Mouse (Mus musculus): ENCODE results near the gene Stk11.

The Stk11 gene

GRCm38 (mm10) chr10:80115290-80115943, at the start of gene Stk11:
TSS of gene Stk11 (plus strand) at chr10:80115803.
- peak; percentile 100 for DNase-seq

GRCm38 (mm10) chr10:80069251-80069650, 46.4 kb upstream of the Stk11 start:
- no peak for DNase-seq

- no peak for DNase-seq
These were observed 45.6 kb upstream of the Stk11 start for GRCm38 (mm10) chr10:80069948-80070450.

GRCm38 (mm10) chr10:80070837-80071515, 44.6 kb upstream of the Stk11 start:
- DNase-seq = peak; percentile 79

- no peak for DNase-seq
These were observed 44.1 kb upstream of the Stk11 start for GRCm38 (mm10) chr10:80071516-80071900.

GRCm38 (mm10) chr10:80072623-80073489, 42.7 kb upstream of the Stk11 start:
- DNase-seq = no peak

- peak; percentile 67 for DNase-seq
These were observed 40.6 kb upstream of the Stk11 start for GRCm38 (mm10) chr10:80074813-80075601.

GRCm38 (mm10) chr10:80075924-80076323, 39.7 kb upstream of the Stk11 start:
- no peak for DNase-seq

- DNase-seq = no peak
These were observed 39.2 kb upstream of the Stk11 start for GRCm38 (mm10) chr10:80076386-80076785.

GRCm38 (mm10) chr10:80077312-80077711, 38.3 kb upstream of the Stk11 start:
- DNase-seq = no peak

- no peak for DNase-seq
These were observed 37.2 kb upstream of the Stk11 start for GRCm38 (mm10) chr10:80078366-80078765.

GRCm38 (mm10) chr10:80080396-80081070, 35.1 kb upstream of the Stk11 start:
- no peak for DNase-seq

- DNase-seq = no peak
These were observed 34.5 kb upstream of the Stk11 start for GRCm38 (mm10) chr10:80081075-80081474.

GRCm38 (mm10) chr10:80084817-80085487, 30.7 kb upstream of the Stk11 start:
- peak; percentile 31 for DNase-seq

GRCm38 (mm10) chr10:80086847-80087246, 28.8 kb upstream of the Stk11 start:
- no peak for DNase-seq

GRCm38 (mm10) chr10:80087483-80087882, 28.1 kb upstream of the Stk11 start:
- DNase-seq = no peak

- DNase-seq = no peak
These were observed 26.5 kb upstream of the Stk11 start for GRCm38 (mm10) chr10:80089146-80089545.

GRCm38 (mm10) chr10:80091527-80091926, 24.1 kb upstream of the Stk11 start:
- no peak for DNase-seq

GRCm38 (mm10) chr10:80092690-80093089, 22.9 kb upstream of the Stk11 start:
- DNase-seq = no peak

GRCm38 (mm10) chr10:80094085-80094484, 21.5 kb upstream of the Stk11 start:
- DNase-seq = no peak

GRCm38 (mm10) chr10:80094684-80095083, 20.9 kb upstream of the Stk11 start:
- DNase-seq = no peak
